Mouse (Mus musculus) testis, adult 2 months (tissue): ENCODE data around the gene Ogfod2. TPM values are rescaled to one million over a fixed set of nuclear protein-coding genes. Genes with fewer than 3 reads are reported as not detected.

ENCODE experiments used
- H3K27ac ChIP-seq: fragments of 200-500 bp; 2 replicates; pipeline ENCODE4 v1.5.1; 2012; ENCODE audit warnings: low read depth, low read length; ENCODE audit not compliant: control insufficient read depth, insufficient read depth
- H3K27me3 ChIP-seq: fragments of 200-500 bp; 2 replicates; pipeline ENCODE4 v1.6.1; 2012; ENCODE audit warnings: mild to moderate bottlenecking, low read length, moderate library complexity; ENCODE audit not compliant: control insufficient read depth, insufficient read depth
- H3K36me3 ChIP-seq: fragments of 200-500 bp; 2 replicates; pipeline ENCODE4 v1.6.1; 2012; ENCODE audit warnings: mild to moderate bottlenecking, low read length; ENCODE audit not compliant: control insufficient read depth, insufficient read depth
- H3K4me1 ChIP-seq: fragments of 200-500 bp; 2 replicates; pipeline ENCODE4 v1.6.1; 2012; ENCODE audit warnings: low read length; ENCODE audit not compliant: control insufficient read depth, insufficient read depth
- H3K4me3 ChIP-seq: fragments of 200-500 bp; 2 replicates; pipeline ENCODE4 v1.5.1; 2012; ENCODE audit warnings: low read depth, mild to moderate bottlenecking, low read length, moderate library complexity, mixed read lengths; ENCODE audit not compliant: control insufficient read depth
- CTCF ChIP-seq: fragments of 200-500 bp; IDR thresholded peaks from 2 replicates; pipeline ENCODE4 v1.5.1; 2012; ENCODE audit warnings: low read depth, mild to moderate bottlenecking, inconsistent platforms, low read length, moderate library complexity; ENCODE audit not compliant: control insufficient read depth, insufficient read depth, insufficient replicate concordance
- POLR2A ChIP-seq: fragments of 200-500 bp; IDR thresholded peaks from 2 replicates; pipeline ENCODE4 v1.6.1; 2012; ENCODE audit warnings: low read depth, mild to moderate bottlenecking, inconsistent platforms, low read length, moderate library complexity; ENCODE audit not compliant: control insufficient read depth
- polyA plus RNA-seq: library from polyadenylated mRNA; depleted of rRNA; stranded (reverse); fragments of >200 nt; gene quantifications from 2 replicates; pipeline ENCODE4 v1.2.3, GENCODE M21; 2012; rRNA removed

Ogfod2 gene
- polyA plus RNA-seq, 1 experiment = 50.9 TPM

DNA sequence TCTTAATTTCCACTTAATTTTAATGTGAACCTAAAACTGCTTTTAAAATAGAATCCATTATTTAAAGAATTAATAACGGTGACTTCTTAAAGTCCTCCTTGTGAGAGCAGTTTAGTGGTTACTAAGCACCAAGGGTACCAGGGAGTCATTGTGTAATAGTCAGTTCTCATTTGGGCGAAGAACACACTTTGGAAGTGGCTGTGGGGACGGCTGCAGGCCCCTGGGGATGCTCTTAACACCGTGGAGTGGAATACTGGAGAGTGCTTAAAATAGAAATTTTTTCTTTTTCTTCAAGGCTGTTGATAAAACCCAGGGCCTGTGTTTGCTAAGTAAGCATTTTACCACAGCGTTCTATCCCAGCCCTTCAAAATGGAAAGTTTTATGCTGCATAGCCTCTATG is 43.8 kb downstream of the Ogfod2 start:
- TF ChIP-seq CTCF (no peak), POLR2A (no peak)

DNA sequence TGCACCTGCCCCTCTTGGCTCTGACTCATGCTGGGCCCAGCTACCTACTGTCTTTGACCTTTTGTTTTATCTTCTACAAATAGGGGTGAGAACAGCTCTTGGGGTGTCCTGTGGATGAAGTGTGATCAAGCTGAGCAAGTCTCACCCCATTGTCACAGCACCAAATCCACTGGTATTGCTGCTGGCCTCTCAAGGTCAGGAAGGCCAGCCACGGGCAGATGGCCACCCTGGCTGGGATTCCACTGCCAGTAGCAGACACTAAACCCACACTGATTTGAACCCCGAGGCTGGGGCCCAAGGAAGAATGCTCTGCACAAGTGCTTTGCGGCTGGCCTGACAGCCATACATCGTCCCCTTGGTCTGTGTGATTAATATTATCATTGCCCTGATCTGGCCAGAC is 46.2 kb downstream of the Ogfod2 start:
- Histone ChIP-seq H3K27me3 (no peaks in the 10 kb centered on the region), H3K27ac (no peak overlapping the region), H3K4me1 (no peaks in the 10 kb centered on the region; the same call in 1 of the 2 replicates), H3K4me3 (no peak overlapping the region), H3K36me3 (no peaks in the 10 kb centered on the region)
- no peak for TF ChIP-seq POLR2A
- no peak for TF ChIP-seq CTCF

More for the DNA sequence above, 43.8 kb downstream of the Ogfod2 start:
- Histone ChIP-seq H3K27me3 (no peaks in the 10 kb centered on the region), H3K36me3 (no peaks in the 10 kb centered on the region), H3K4me1 (no peaks in the 10 kb centered on the region; the same call in 1 of the 2 replicates), H3K4me3 (no peak overlapping the region), H3K27ac (no peak overlapping the region)

DNA sequence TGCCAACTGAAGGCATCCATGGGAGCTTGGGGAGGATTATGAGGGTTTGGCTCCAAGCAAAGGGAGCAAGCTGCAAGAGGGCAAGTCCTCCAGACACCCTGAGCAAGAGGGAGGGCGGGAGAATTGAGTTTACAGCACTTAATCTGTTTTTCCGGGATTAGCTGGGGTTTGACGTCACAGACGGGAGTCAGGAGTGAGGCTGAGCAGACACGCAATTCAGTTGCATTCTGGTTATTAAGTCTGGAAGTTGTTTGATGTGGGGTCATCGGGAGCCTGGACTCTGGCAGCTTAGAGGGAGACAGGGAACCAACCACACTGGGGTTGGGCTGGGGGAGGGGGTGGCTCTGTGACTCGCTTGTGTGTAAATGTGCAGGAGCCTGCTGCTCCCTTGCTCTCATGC is 47.4 kb downstream of the Ogfod2 start:
- Histone ChIP-seq H3K27me3 (no peaks in the 10 kb centered on the region), H3K36me3 (no peaks in the 10 kb centered on the region), H3K4me1 (no peaks in the 10 kb centered on the region; the same call in 1 of the 2 replicates), H3K4me3 (no peak overlapping the region), H3K27ac (no peak overlapping the region)
- TF ChIP-seq CTCF = no peak
- TF ChIP-seq POLR2A = no peak

GRCm38 (mm10) chr5:124161831-124162230 is 49.7 kb downstream of the Ogfod2 start:
- Histone ChIP-seq H3K27me3 (no peaks in the 10 kb centered on the region), H3K27ac (no peak overlapping the region), H3K36me3 (no peaks in the 10 kb centered on the region), H3K4me3 (no peak overlapping the region), H3K4me1 (no peaks in the 10 kb centered on the region; the same call in 1 of the 2 replicates)
- no peak for TF ChIP-seq CTCF
- TF ChIP-seq POLR2A = no peak

DNA sequence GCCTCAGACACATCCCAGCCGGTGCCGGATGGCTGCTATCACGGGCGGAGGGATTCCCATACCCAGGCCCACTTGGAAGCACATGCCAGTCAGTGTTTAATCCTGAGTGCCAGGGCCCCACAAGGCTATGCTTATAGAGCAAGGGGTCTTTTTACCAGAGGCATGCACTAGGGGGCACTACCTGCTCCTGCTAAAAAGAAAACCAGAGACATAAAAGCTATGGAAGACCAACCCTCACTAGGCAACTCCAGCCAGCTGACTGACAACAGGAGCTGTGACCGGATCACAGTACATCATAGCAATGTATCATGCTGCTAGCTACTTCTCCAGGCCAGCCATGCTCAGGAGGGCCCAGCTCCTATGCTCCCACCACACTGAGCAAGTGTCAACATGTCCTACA is 50.5 kb downstream of the Ogfod2 start:
- H3K4me1 ChIP-seq = no peaks in the 10 kb centered on the region; the same call in 1 of the 2 replicates
- TF ChIP-seq CTCF (no peak), POLR2A (no peak)
- H3K36me3 ChIP-seq = no peaks in the 10 kb centered on the region
- no peak overlapping the region for H3K27ac ChIP-seq
- H3K27me3 ChIP-seq = no peaks in the 10 kb centered on the region
- no peak overlapping the region for H3K4me3 ChIP-seq

DNA sequence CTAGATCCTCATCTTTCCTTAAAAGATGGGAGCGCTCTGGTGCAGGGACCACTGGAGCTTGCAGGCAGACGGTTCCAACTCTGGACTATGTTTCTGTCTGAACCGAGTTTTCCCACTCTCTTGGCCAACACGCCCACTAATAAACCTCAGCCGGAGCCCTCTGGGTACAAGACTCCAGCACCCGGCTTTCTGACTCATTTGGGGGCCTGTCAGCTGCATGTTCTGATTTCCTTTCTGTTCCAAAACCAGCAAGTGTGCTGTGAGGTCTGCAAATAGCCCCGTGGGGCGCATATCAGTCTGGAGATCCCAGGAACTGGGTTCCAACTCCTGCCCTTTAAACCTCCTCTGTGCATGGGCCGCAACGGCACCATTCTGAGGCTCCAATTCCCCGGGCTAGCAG is 51.3 kb downstream of the Ogfod2 start:
- Histone ChIP-seq H3K36me3 (no peaks in the 10 kb centered on the region), H3K4me3 (no peak overlapping the region), H3K4me1 (no peaks in the 10 kb centered on the region; the same call in 1 of the 2 replicates), H3K27ac (no peak overlapping the region), H3K27me3 (no peaks in the 10 kb centered on the region)
- no peak for TF ChIP-seq CTCF
- no peak for TF ChIP-seq POLR2A

Other genes with a start within 250 kb of the Ogfod2 start
- gene Hcar2, start 246.8 kb upstream of the Ogfod2 start, polyA plus RNA-seq = 0.05 and 0.11 TPM in 2 replicates
- gene Hcar1, start 232.3 kb upstream of the Ogfod2 start, polyA plus RNA-seq = 0.05 and 0.17 TPM in 2 replicates
- gene Denr, start 205.1 kb upstream of the Ogfod2 start, polyA plus RNA-seq = 40.6 and 55.0 TPM in 2 replicates
- 10.8 and 12.3 TPM in 2 replicates for gene Gm43518, start 184.9 kb upstream of the Ogfod2 start, polyA plus RNA-seq
- gene Ccdc62, start 181.6 kb upstream of the Ogfod2 start, polyA plus RNA-seq = 70.8 and 79.8 TPM in 2 replicates
- 8.7 and 11.0 TPM in 2 replicates for gene Hip1r, start 138.7 kb upstream of the Ogfod2 start, polyA plus RNA-seq
- 46.6 and 47.7 TPM in 2 replicates for gene Vps37b, start 80.0 kb upstream of the Ogfod2 start, polyA plus RNA-seq
- 21.6 and 24.8 TPM in 2 replicates for gene Abcb9, start 16.5 kb upstream of the Ogfod2 start, polyA plus RNA-seq
- gene Arl6ip4, start 3.8 kb downstream of the Ogfod2 start, polyA plus RNA-seq = 28.3 and 35.7 TPM in 2 replicates
- 54.9 and 61.9 TPM in 2 replicates for gene Pitpnm2, start 137.5 kb downstream of the Ogfod2 start, polyA plus RNA-seq
- 29.0 and 30.7 TPM in 2 replicates for gene Mphosph9, start 215.7 kb downstream of the Ogfod2 start, polyA plus RNA-seq
- gene 2810006K23Rik, start 215.8 kb downstream of the Ogfod2 start, polyA plus RNA-seq = 3.9 and 4.8 TPM in 2 replicates